Mouse (Mus musculus) thymus, postnatal 14 days (tissue): Measurements from ENCODE around the gene Efl1.

Experiments
- DNase-seq: peaks from one replicate; pipeline ENCODE4 v3.0.0; 2021

The Efl1 gene

GRCm38 (mm10) chr7:82819541-82819940 is 171.1 kb downstream of the Efl1 start:
- DNase-seq = no peak

DNA sequence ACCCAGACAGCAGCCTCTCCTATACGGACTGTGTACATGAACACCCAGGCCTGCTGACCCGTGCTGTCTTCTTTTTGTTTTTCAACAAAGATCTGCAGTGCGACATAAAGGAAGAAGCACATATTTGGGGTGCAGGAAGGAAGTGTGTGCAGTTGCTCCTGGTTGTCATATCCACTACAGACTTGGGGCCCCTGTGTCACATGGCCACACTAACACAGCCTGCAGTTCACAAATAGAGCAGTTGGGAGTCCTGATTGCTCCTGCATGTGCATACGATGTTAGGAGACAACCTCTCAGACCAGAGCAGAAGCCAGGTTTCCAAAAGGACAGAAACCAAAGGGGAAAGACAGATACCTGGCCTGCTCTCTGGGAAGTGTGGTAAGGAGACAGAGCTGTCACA is 172.2 kb downstream of the Efl1 start:
- DNase-seq = peak; percentile 48

DNA sequence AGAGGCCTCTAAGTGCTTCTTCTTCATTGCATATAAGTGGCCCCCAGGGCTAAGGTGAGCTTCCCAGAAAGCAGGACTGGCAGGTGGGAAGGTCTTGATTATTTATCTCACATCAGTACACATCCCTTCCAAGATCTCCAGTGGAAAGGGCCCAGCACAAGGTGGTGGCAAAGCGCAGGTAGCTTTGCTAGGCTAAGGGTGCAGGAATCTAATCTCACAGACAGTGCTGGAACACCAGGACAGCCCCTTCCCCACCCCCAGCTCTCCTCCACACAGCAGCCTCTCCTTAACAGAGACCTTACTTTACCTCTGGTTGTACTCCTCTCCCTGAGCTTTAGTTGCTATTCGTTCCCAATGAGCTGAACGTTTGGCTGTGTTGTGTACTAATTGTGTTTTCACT is 173.1 kb downstream of the Efl1 start:
- DNase-seq = no peak

DNA sequence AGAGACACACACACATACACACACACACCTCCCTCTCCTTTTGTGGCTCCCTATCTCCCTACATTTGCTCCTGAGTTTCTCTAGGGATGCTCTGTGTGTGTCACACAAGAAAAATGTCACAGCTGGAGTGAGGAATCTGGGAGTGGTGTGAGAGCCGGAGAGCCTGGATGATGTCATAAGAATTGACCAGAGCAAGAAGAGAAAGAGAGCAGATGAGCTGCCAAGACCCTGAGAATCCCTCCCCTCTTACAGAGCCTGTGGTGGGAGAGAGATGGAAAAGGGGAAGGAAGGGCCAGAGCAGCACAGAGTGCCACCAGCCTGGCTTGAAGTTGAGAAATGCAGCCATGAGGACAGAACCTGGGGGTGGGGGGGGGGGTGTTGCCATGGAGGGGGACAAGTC is 174.1 kb downstream of the Efl1 start:
- no peak for DNase-seq
